Mouse (Mus musculus): ENCODE data around the gene Otud4.
"Not testable (repeated sequence)": the region's sequence is repeated elsewhere in the genome, so short reads cannot be mapped to it uniquely, and the experiment has no call there.

Gene Otud4

DNA sequence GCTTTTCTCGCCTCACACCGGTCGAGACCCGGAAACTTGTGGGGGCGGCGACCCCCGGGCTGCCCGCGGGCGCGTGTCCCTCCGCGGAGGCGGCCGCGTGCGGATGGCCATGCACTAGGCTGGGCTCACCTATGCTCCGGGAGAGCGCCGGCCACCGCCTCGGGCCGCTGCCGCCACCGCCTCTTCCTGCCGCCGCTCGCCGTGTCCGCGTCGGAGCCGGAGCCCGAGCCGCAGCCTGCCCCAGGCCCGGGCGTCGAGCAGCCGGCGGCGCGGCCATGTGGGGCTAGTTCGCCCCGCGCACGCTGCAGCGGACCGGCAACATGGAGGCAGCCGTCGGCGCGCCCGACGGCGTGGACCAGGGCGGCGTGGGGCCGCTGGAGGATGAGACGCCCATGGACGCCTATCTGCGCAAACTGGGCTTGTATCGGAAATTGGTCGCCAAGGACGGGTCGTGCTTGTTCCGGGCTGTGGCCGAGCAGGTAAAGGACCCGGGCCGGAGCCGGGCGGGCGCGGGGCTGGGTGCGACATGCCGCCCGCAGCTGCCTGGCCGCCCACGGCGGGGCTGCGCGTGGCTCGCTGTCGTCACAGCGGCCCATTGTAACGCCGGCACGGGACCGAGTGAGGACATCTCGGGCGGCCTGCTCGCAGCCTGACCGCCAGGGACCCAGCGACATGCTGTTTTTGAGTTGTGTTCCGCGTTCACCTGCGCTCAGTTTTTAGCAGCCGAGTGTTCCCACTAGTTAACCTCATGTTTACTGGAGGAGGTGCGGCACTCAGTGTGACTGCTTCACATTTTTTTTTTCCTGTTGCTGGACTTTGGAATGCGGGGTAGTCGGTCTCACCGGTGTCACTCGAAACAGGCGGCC, at the start of gene Otud4:
Otud4 (plus strand) TSS at position 33 of the 866 bp plus-strand sequence.
- peak; percentile 51 for DNase-seq (ENCODE audit: low spot score)

GRCm38 (mm10) chr8:79600962-79601361, 38.5 kb upstream of the Otud4 start:
- no peak for DNase-seq (ENCODE audit: low spot score)

GRCm38 (mm10) chr8:79603204-79603603, 36.2 kb upstream of the Otud4 start:
- DNase-seq (ENCODE audit: low spot score) = not testable (repeated sequence)

DNA sequence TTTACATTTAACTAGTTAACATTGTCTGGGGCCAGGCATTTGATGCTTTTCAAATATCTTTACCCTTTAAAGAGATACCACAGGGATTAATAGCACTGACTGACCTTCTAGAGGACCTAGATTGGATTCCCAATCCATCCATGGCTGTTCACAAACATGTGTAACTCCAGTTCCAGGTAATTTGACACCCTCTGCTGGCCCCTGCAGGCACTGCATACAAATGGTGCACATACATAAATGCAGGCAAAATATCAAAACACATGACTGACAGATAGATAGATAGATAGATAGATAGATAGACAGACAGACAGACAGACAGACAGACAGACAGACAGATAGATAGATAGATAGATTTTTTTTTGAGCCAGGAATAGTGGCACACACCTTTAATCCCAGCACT, 33.2 kb upstream of the Otud4 start:
- no peak for DNase-seq (ENCODE audit: low spot score)

- no peak for DNase-seq (ENCODE audit: low spot score)
Measured at GRCm38 (mm10) chr8:79606751-79607300, 32.6 kb upstream of the Otud4 start.

DNA sequence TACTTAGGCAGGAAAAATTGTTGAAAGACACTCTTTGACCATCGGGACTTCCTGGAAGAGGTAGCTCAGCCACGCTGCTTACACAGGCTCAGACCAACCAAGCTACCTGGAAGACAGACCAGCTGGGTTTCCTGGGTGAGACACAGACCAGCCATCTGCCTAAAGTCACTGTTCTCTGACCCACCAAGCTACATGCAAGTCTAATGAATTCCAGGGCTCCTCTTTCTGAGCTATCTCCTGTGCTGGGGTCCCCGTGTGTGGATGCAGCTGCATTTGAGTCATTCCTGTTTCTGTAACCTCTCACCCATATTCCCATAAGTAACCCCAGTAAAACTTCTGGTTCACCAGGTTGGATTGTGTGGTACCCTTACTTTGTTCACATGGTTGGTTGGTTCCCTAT, 30.7 kb upstream of the Otud4 start:
- DNase-seq (ENCODE audit: low spot score) = no peak

- no peak for DNase-seq (ENCODE audit: low spot score)
Measured at GRCm38 (mm10) chr8:79610268-79610667, 29.1 kb upstream of the Otud4 start.

- DNase-seq (ENCODE audit: low spot score) = peak; percentile 16
Measured at GRCm38 (mm10) chr8:79612298-79612697, 27.1 kb upstream of the Otud4 start.

- DNase-seq (ENCODE audit: low spot score) = peak; percentile 7
Measured at GRCm38 (mm10) chr8:79612965-79613364, 26.5 kb upstream of the Otud4 start.

DNA sequence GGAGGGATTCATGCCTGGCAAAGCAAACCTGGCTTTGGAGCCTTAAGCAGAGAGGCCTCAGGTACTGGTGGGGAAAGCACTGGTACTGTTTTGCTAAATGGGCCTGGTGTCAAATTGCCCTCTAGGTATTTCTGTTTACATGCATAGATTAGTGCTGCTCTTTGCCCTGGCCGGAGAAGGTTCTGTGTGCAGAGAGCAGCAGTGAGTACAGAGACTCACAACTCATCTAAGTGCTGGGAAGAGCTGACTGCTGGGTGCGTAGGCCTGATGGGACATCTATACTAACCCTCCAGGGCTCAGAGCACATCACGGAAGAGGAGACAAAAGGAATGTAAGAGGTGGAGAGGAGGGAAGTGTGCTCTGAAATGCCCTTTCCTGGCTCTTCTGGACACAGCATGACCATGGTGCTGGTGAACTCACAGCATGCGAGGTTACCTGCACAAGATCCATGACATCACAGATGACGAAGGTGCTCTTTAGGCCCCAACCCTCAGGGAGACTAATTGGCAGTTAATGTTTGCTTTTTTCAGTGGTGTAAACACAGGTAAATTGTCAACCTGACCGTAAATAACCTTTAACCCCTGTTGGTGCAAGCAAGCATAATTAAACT, 23.6 kb upstream of the Otud4 start:
- DNase-seq (ENCODE audit: low spot score) = no peak

GRCm38 (mm10) chr8:79618906-79619305, 20.5 kb upstream of the Otud4 start:
- no peak for DNase-seq (ENCODE audit: low spot score)

GRCm38 (mm10) chr8:79619353-79619752, 20.1 kb upstream of the Otud4 start:
- DNase-seq (ENCODE audit: low spot score) = no peak

DNA sequence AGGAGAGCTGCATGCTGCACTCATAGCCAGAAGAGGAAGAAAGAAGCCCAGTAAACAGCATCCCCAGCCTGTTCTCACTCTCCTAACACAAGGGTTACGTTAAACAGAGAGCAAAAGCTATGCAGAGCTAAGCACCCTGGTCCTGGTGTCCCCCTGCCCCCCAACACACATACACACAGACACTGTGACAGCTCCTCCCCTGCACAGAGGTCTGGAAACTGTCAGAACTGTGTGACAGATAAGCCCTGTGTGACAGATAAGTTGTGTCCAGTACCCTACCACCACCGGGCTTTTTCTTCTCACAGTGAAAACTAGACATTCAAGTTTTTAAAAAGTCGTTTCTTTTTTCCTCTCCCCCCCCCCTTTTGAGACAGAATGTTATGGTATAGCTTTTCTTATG, 19.4 kb upstream of the Otud4 start:
- no peak for DNase-seq (ENCODE audit: low spot score)

GRCm38 (mm10) chr8:79620489-79621276, 18.7 kb upstream of the Otud4 start:
- DNase-seq (ENCODE audit: low spot score) = no peak

- DNase-seq (ENCODE audit: low spot score) = no peak
Measured at GRCm38 (mm10) chr8:79622346-79622745, 17.1 kb upstream of the Otud4 start.

GRCm38 (mm10) chr8:79623351-79623750, 16.1 kb upstream of the Otud4 start:
- DNase-seq (ENCODE audit: low spot score) = no peak

GRCm38 (mm10) chr8:79624416-79624815, 15.0 kb upstream of the Otud4 start:
- no peak for DNase-seq (ENCODE audit: low spot score)

- DNase-seq (ENCODE audit: low spot score) = no peak
Measured at GRCm38 (mm10) chr8:79626213-79626612, 13.2 kb upstream of the Otud4 start.

GRCm38 (mm10) chr8:79635491-79635890, 3.9 kb upstream of the Otud4 start:
- DNase-seq (ENCODE audit: low spot score) = no peak

DNA sequence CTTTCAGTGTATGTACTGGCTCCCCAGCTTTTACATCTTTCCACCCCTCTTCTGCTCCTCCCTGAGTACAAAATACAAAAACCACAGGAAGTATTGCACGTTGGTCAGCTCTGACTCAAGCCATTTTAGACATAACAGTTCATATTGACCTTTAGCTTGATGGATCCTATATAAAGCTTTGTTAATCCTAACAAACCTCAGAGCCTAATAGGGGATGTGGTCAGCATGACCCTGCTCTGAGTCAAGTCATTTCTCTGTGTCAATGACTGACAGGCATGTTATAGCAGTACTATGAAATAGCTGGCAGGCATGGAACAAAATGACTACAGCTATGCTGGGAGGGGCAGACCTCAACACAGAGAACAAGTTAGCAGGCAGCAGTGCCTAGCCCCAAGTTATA, 3.3 kb upstream of the Otud4 start:
- DNase-seq (ENCODE audit: low spot score) = no peak

DNA sequence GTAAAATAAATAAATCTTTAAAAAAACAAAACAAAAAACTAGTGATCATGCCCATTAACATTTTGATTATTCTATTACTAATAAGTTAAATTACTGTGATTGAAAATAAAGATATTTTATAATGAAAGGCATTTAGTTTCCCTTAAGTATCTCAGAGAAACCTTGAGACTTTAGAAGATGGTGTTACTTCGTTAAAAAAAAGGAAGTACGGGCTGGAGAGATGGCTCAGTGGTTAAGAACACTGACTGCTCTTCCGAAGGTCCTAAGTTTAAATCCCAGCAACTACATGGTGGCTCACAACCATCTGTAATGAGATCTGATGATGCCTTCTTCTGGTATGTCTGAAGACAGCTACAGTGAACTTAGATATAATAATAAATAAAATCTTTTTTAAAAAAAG, 2.2 kb upstream of the Otud4 start:
- DNase-seq (ENCODE audit: low spot score) = no peak

DNA sequence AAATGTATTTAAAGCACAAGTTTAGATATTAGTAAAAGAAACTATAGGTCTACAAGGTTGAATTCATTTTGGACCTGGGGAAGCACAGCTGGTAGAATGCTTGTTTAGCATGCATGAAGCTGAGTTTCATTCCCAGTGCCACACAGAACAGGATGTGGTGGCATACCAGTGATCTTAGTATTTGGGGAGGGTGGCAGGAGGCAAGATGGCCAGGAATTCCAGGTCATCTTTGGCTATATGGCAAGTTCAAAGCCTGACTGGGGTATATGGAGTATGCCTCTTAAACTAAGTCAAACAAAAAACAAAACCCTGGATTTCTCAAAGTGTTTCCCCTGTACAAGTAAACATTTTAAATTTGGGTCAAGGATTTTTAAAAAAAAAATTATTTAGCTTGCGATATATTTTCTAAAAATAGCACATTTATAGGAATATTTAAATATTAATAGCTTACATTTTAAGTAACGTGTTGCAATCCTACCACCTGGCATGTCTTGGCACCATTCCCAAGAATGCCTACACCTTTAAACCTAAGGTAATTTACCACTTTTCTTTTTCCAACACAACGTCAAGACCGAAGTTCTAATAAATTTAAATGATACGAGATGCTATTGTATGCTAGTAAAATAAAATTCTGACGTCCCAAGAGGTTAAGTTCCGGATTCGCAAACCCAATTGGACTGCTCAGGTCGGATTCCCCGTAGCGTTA, 1.3 kb upstream of the Otud4 start:
- DNase-seq (ENCODE audit: low spot score) = no peak
